Mouse (Mus musculus) heart, embryonic 14.5 days (tissue): Measurements from ENCODE around the gene Cadm4. TPM values are rescaled to one million over a fixed set of nuclear protein-coding genes. Genes with fewer than 3 reads are reported as not detected.
"Not testable (repeated sequence)": the region's sequence is repeated elsewhere in the genome, so short reads cannot be mapped to it uniquely, and the experiment has no call there.

Experiments
- ATAC-seq: fragments of 200-750 bp; cut with Nextera tagmentation; 2 replicates; pipeline ENCODE4 v1.8.0; 2017; ENCODE audit warnings: low read depth, moderate TSS enrichment; ENCODE audit not compliant: insufficient number of reproducible peaks, insufficient read depth, low FRiP score
- H3K27ac ChIP-seq, 2 experiments: fragments of 200-500 bp in 1 of 2; fragments of 300-500 bp in 1 of 2; sonication (generic) in 1 of 2; replicated peaks in 1 of 2; 2 replicates each; pipeline ENCODE4 v1.5.1; 2012 to 2014; ENCODE audit warnings: low read depth in 2 of 2, low read length in 2 of 2, control low read depth in 1 of 2, mild to moderate bottlenecking in 1 of 2, mixed read lengths in 1 of 2; ENCODE audit not compliant: control insufficient read depth in 1 of 2, insufficient read depth in 1 of 2
- H3K27me3 ChIP-seq: fragments of 300-500 bp; sonication (generic); 2 replicates; pipeline ENCODE4 v1.6.1; 2014; ENCODE audit warnings: mild to moderate bottlenecking, low read length, control low read depth; ENCODE audit not compliant: control insufficient read depth, insufficient read depth
- H3K36me3 ChIP-seq: fragments of 300-500 bp; sonication (generic); 2 replicates; pipeline ENCODE4 v1.6.1; 2014; ENCODE audit warnings: mild to moderate bottlenecking, control low read depth, low read length, mixed read lengths; ENCODE audit not compliant: control insufficient read depth, insufficient read depth
- H3K4me1 ChIP-seq, 2 experiments: fragments of 200-500 bp in 1 of 2; fragments of 300-500 bp in 1 of 2; sonication (generic) in 1 of 2; 2 replicates each; pipeline ENCODE4 v1.6.1; 2012 to 2014; ENCODE audit warnings: low read length in 2 of 2, control low read depth in 1 of 2, mixed read lengths in 1 of 2; ENCODE audit not compliant: control insufficient read depth in 2 of 2, insufficient read depth in 2 of 2
- H3K4me2 ChIP-seq: fragments of 300-500 bp; sonication (generic); 2 replicates; pipeline ENCODE4 v1.6.1; 2014; ENCODE audit warnings: mild to moderate bottlenecking, low read length
- H3K4me3 ChIP-seq, 2 experiments: fragments of 200-500 bp in 1 of 2; fragments of 300-500 bp in 1 of 2; sonication (generic) in 1 of 2; 2 replicates each; pipeline ENCODE4 v1.5.1; 2012 to 2014; ENCODE audit warnings: low read length in 2 of 2, mild to moderate bottlenecking in 2 of 2, control low read depth in 1 of 2, low read depth in 1 of 2, moderate library complexity in 1 of 2; ENCODE audit not compliant: control insufficient read depth in 1 of 2, insufficient read depth in 1 of 2
- H3K9ac ChIP-seq: fragments of 300-500 bp; sonication (generic); 2 replicates; pipeline ENCODE4 v1.6.1; 2014; ENCODE audit warnings: mild to moderate bottlenecking, low read length
- H3K9me3 ChIP-seq: fragments of 300-500 bp; sonication (generic); 2 replicates; pipeline ENCODE4 v1.6.1; 2016; ENCODE audit warnings: low read length, control low read depth; ENCODE audit not compliant: control insufficient read depth
- WGBS: fragments of 180-500 bp; shearing (Covaris S2); extraction: QIAGEN DNeasy Blood & Tissue Kit; methylation state at CpG from one replicate; pipeline ENCODE4 v1.1.7; 2014; 5-methylcytosine and 5-hydroxymethylcytosine counted together
- polyA plus RNA-seq: library from polyadenylated mRNA; unstranded; fragments of >200 nt; fragmentation: Nextera tagmentation; extraction: Ambion mirVana; gene quantifications from 2 replicates; pipeline ENCODE4 v1.2.1, GENCODE M21; 2014

Gene Cadm4
- polyA plus RNA-seq, 1 experiment from 2014 or later, result 0.47 TPM

GRCm38 (mm10) chr7:24512355-24512754, 30.5 kb downstream of the Cadm4 start, which contains the start of gene AC161166.1:
AC161166.1 (minus strand) TSS chr7:24512455.
- Histone ChIP-seq H3K27ac (no peak within 1 kb of the TSS), H3K27me3 (no peaks in the 10 kb centered on the region), H3K4me1 (no peaks in the 10 kb centered on the region), H3K4me3 (no peak within 1 kb of the TSS), H3K36me3 (peaks cover 20% of the 10 kb centered on the region), H3K9ac (no peak within 1 kb of the TSS), H3K9me3 (no peaks in the 10 kb centered on the region), H3K4me2 (no peak within 1 kb of the TSS)
- WGBS, result 91% methylated on average over 7 of the region's 7 CpGs
- ATAC-seq, result no peak

DNA sequence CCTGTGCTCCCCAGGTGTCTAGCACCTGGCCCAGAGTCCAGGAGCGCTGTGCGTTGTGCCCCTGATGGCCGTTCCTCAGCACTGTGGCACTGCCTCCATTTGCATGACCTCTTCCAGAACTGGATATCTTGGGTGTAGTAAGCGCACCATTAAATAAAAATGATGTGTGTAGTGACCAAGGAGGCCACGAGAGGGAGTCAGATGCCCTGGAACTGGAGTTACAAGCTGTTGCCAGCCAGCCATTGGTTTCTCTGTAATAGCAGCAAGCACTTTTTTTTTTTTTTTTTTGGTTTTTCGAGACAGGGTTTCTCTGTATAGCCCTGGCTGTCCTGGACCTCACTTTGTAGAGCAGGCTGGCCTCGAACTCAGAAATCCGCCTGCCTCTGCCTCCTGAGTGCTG, 34.5 kb downstream of the Cadm4 start:
- 60% methylated on average over 8 of the region's 8 CpGs for WGBS
- not testable (repeated sequence) for H3K4me3 ChIP-seq, H3K4me2 ChIP-seq, H3K27ac ChIP-seq, H3K4me1 ChIP-seq, ATAC-seq, H3K9me3 ChIP-seq, H3K27me3 ChIP-seq, H3K9ac ChIP-seq
- peaks cover 16% of the 10 kb centered on the region; the same call in 1 of the 2 replicates for H3K36me3 ChIP-seq

DNA sequence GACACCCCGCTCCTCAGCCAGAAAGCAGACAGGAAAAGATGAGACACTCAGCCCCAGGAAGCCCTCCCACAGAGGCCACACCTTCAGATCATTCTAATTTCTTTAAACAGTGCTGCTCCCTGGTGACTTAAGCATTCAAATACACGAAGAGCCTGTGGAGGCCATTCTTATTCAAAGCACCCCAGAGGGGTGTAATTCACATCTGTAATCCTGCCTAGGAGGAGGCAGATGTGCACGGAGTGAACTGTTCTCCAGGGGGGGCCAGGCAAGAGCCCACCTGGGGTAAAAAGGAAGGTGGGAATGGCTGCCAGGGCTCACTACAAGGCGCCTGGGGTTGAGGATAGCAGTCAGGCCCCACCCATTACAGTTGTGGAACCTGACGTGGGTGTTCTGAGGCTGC, 35.3 kb downstream of the Cadm4 start:
- H3K4me1 ChIP-seq, result no peaks in the 10 kb centered on the region
- peaks cover 16% of the 10 kb centered on the region; the same call in 1 of the 2 replicates for H3K36me3 ChIP-seq
- no peak overlapping the region for H3K4me3 ChIP-seq
- no peak overlapping the region for H3K9ac ChIP-seq
- no peaks in the 10 kb centered on the region for H3K27me3 ChIP-seq
- WGBS, result 46% methylated on average over 5 of the region's 5 CpGs
- H3K9me3 ChIP-seq, result no peaks in the 10 kb centered on the region
- ATAC-seq, result no peak
- H3K27ac ChIP-seq, result no peak overlapping the region
- no peak overlapping the region for H3K4me2 ChIP-seq

DNA sequence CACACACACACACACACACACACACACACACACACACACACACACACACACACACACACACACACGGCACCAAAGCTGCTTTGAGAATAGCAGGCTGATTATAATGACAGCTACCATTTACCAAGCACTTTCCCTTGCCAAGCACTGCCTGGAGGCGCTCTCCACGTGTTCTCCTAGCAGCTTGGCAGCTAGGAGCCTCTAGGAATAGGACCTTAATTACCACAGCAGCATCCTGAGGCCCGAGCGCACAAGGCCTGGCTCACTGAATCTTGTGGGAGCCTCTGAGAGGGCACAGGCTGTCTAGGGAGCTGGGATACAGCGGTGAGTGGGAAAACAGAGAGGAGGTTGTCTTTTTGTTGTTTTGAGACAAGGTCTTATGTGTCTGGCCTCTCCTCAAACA, 35.8 kb downstream of the Cadm4 start:
- Histone ChIP-seq H3K4me3 (no peak overlapping the region), H3K27ac (no peak overlapping the region), H3K9me3 (no peaks in the 10 kb centered on the region), H3K4me1 (no peaks in the 10 kb centered on the region), H3K9ac (no peak overlapping the region), H3K27me3 (no peaks in the 10 kb centered on the region), H3K4me2 (no peak overlapping the region), H3K36me3 (peaks cover 16% of the 10 kb centered on the region; the same call in 1 of the 2 replicates)
- no peak for ATAC-seq
- 63% methylated on average over 6 of the region's 6 CpGs for WGBS

- H3K4me1 ChIP-seq, result no peaks in the 10 kb centered on the region
- no peak for ATAC-seq
- no peaks in the 10 kb centered on the region for H3K9me3 ChIP-seq
- WGBS, result 52% methylated on average over 3 of the region's 3 CpGs
- peaks cover 16% of the 10 kb centered on the region; the same call in 1 of the 2 replicates for H3K36me3 ChIP-seq
- no peak overlapping the region for H3K9ac ChIP-seq
- no peaks in the 10 kb centered on the region for H3K27me3 ChIP-seq
- H3K27ac ChIP-seq, result no peak overlapping the region
- H3K4me2 ChIP-seq, result no peak overlapping the region
- H3K4me3 ChIP-seq, result no peak overlapping the region
Measured at GRCm38 (mm10) chr7:24519130-24519529, 37.3 kb downstream of the Cadm4 start.

GRCm38 (mm10) chr7:24520054-24520453, 38.2 kb downstream of the Cadm4 start:
- not testable (repeated sequence) for H3K4me3 ChIP-seq, H3K27me3 ChIP-seq, H3K4me2 ChIP-seq, ATAC-seq, H3K4me1 ChIP-seq, H3K27ac ChIP-seq, H3K36me3 ChIP-seq, H3K9ac ChIP-seq, H3K9me3 ChIP-seq
- WGBS, result 81% methylated on average over 9 of the region's 10 CpGs

- WGBS, result 54% methylated on average over 5 of the region's 5 CpGs
- H3K27me3 ChIP-seq, result no peaks in the 10 kb centered on the region
- H3K4me1 ChIP-seq, result no peaks in the 10 kb centered on the region
- no peak overlapping the region for H3K4me3 ChIP-seq
- no peak overlapping the region for H3K27ac ChIP-seq
- H3K4me2 ChIP-seq, result no peak overlapping the region
- ATAC-seq, result no peak
- no peaks in the 10 kb centered on the region for H3K36me3 ChIP-seq
- H3K9me3 ChIP-seq, result no peaks in the 10 kb centered on the region
- no peak overlapping the region for H3K9ac ChIP-seq
Measured at GRCm38 (mm10) chr7:24522805-24523204, 41.0 kb downstream of the Cadm4 start.

- no peak overlapping the region for H3K4me2 ChIP-seq
- ATAC-seq, result no peak
Measured at GRCm38 (mm10) chr7:24523723-24524122, 41.9 kb downstream of the Cadm4 start.

More at GRCm38 (mm10) chr7:24523723-24524122, 41.9 kb downstream of the Cadm4 start:
- H3K27me3 ChIP-seq, result no peaks in the 10 kb centered on the region
- no peaks in the 10 kb centered on the region for H3K36me3 ChIP-seq
- H3K4me3 ChIP-seq, result no peak overlapping the region
- 79% methylated on average over 6 of the region's 6 CpGs for WGBS
- no peaks in the 10 kb centered on the region for H3K9me3 ChIP-seq
- H3K9ac ChIP-seq, result no peak overlapping the region
- H3K4me1 ChIP-seq, result no peaks in the 10 kb centered on the region
- no peak overlapping the region for H3K27ac ChIP-seq
